In the genomic region with DNA sequence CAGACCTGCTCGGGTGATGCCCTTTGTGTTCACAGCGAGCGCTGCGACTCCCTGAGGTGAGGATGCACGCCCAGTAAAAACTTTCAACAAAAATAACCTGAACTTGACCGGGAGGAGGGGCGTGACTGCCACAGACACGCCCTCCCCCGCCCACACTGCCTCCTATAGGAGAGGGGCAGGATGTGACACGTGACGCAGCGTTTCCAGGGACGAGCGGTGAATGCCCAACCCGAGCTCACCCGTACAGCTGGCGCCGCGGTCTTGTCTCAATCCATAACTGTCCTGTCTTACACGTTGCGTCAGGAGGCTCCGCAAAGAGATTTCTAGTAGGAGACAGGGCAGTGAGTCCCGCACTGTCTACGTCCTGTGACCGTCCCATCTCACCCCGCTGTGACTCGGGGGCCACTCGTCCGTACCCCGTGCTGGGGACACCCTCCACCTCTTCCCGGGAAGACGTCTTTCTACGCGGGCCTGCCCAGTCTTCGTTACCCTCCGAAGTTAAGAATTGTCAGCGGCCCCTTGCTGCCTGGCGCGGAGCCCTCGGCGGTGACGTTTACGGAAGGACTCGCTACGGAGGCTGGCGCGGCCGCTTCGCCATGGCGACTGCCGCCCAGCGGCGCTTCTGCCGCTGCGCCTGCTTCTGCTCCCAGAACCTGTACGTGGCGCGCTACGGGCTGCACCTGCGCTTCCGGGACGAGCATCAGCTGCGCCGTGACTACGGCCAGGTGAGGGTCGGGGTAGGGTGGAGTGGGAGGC, we compare ENCODE assay signal across 8 mouse cellular contexts. TPM values are rescaled to one million over a fixed set of nuclear protein-coding genes. Genes with fewer than 3 reads are reported as not detected.
DNase-seq lines count a peak whose midpoint lies in the region; ATAC-seq and TF ChIP-seq lines count a peak whose summit lies in the region.

Gene Ogfod2 (plus strand): TSS at position 556 of the 756 bp plus-strand sequence.

- peak within 1 kb of the TSS; percentile 89 for H3K27ac ChIP-seq in CH12.LX (ENCODE audit: insufficient read depth, low read depth)
- peak within 1 kb of the TSS; percentile 32; the same call in 1 of the 2 replicates for H3K27ac ChIP-seq in forebrain, embryonic 11.5 days (ENCODE audit: low read depth, low read length)
- peak within 1 kb of the TSS; percentile 95 for H3K27ac ChIP-seq in heart, embryonic 16.5 days (ENCODE audit: low read length)
- peak within 1 kb of the TSS; percentile 93 for H3K27ac ChIP-seq in liver, embryonic 15.5 days (replicated peaks)
- H3K27ac ChIP-seq in neural tube, embryonic 12.5 days, result peak within 1 kb of the TSS; percentile 69; the same call in 1 of the 2 replicates

- H3K4me1 ChIP-seq in CH12.LX (ENCODE audit: control insufficient read depth in 1 of 2, insufficient read depth in 2 of 2), result peaks cover 6 to 25% of the 10 kb centered on the region in 2 experiments
- H3K4me1 ChIP-seq in forebrain, embryonic 11.5 days (replicated peaks; ENCODE audit: control insufficient read depth, insufficient read depth, low read length), result peaks cover 13% of the 10 kb centered on the region
- H3K4me1 ChIP-seq in heart, embryonic 16.5 days (ENCODE audit: control insufficient read depth, insufficient read depth, low read length), result peaks cover 21% of the 10 kb centered on the region
- H3K4me1 ChIP-seq in liver, embryonic 15.5 days (replicated peaks), result peaks cover 52% of the 10 kb centered on the region
- peaks cover 32% of the 10 kb centered on the region for H3K4me1 ChIP-seq in neural tube, embryonic 12.5 days

- peak within 1 kb of the TSS; percentile 81 for H3K4me2 ChIP-seq in CH12.LX (ENCODE audit: insufficient read depth, low read depth, poor library complexity, severe bottlenecking)
- H3K4me2 ChIP-seq in forebrain, embryonic 11.5 days (ENCODE audit: low read depth, low read length, severe bottlenecking), result peak within 1 kb of the TSS; percentile 88
- peak within 1 kb of the TSS; percentile 97 for H3K4me2 ChIP-seq in heart, embryonic 16.5 days (ENCODE audit: low read depth, low read length)
- peak within 1 kb of the TSS; percentile 95 for H3K4me2 ChIP-seq in liver, embryonic 15.5 days
- peak within 1 kb of the TSS; percentile 83 for H3K4me2 ChIP-seq in neural tube, embryonic 12.5 days (replicated peaks)

- peak; percentile 66 for TF ChIP-seq POLR2A in CH12.LX (IDR thresholded peaks at IDR 0.05; ENCODE audit: low read depth, low read length)

- under 1% methylated on average over 66 of the region's 66 CpGs for WGBS in forebrain, embryonic 11.5 days
- WGBS in heart, embryonic 16.5 days, result under 1% methylated on average over 66 of the region's 66 CpGs
- WGBS in liver, embryonic 15.5 days (ENCODE audit: insufficient replicate concordance), result under 1% methylated on average over 66 of the region's 66 CpGs
- under 1% methylated on average over 66 of the region's 66 CpGs for WGBS in neural tube, embryonic 12.5 days

- dilution Hi-C loops in CH12.LX (cut with MboI; ENCODE audit: extremely low pct_ligation_motif_present, extremely low pct_unique_long_range_greater_than_20kb, low sequenced_read_pairs), result no loop called here

- TF ChIP-seq CTCF in CH12.LX (conservative IDR thresholded peaks at IDR 0.05 in 1 of 2, IDR thresholded peaks at IDR 0.05 in 1 of 2; ENCODE audit: low read depth in 2 of 2, low read length in 2 of 2), result peak in 1 of 2 experiments; percentile 65; a peak in 2 of 4 replicates

- H3K9ac ChIP-seq in CH12.LX (ENCODE audit: insufficient read depth, low read depth), result peak within 1 kb of the TSS; percentile 81
- peak within 1 kb of the TSS; percentile 77 for H3K9ac ChIP-seq in forebrain, embryonic 11.5 days (ENCODE audit: low read length)
- H3K9ac ChIP-seq in heart, embryonic 16.5 days (ENCODE audit: low read length), result peak within 1 kb of the TSS; percentile 95
- peak within 1 kb of the TSS; percentile 77 for H3K9ac ChIP-seq in liver, embryonic 15.5 days
- peak within 1 kb of the TSS; percentile 70 for H3K9ac ChIP-seq in neural tube, embryonic 12.5 days

- peaks cover 8% of the 10 kb centered on the region for H3K79me2 ChIP-seq in CH12.LX (replicated peaks; ENCODE audit: control insufficient read depth, extremely low read depth, insufficient read depth, poor library complexity, severe bottlenecking)

- H3K9me3 ChIP-seq in CH12.LX (replicated peaks; ENCODE audit: low read length), result no peaks in the 10 kb centered on the region
- H3K9me3 ChIP-seq in forebrain, embryonic 11.5 days (ENCODE audit: control insufficient read depth, low read length), result no peaks in the 10 kb centered on the region
- no peaks in the 10 kb centered on the region for H3K9me3 ChIP-seq in heart, embryonic 16.5 days (replicated peaks; ENCODE audit: control insufficient read depth, low read length)
- no peaks in the 10 kb centered on the region for H3K9me3 ChIP-seq in liver, embryonic 15.5 days (replicated peaks)
- H3K9me3 ChIP-seq in neural tube, embryonic 12.5 days, result no peaks in the 10 kb centered on the region

- in situ Hi-C loops in CH12.LX (cut with MboI; ENCODE audit: low pct_ligation_motif_present, low pct_unique_long_range_greater_than_20kb, low sequenced_read_pairs), result no loop called here

- no peak; the same call in none of the 2 replicates for TF ChIP-seq RAD21 in CH12.LX (IDR thresholded peaks at IDR 0.05; ENCODE audit: low read depth, low read length)

- H3K27me3 ChIP-seq in CH12.LX (replicated peaks), result no peaks in the 10 kb centered on the region
- H3K27me3 ChIP-seq in forebrain, embryonic 11.5 days (ENCODE audit: control insufficient read depth, insufficient read depth, low read length), result no peaks in the 10 kb centered on the region
- H3K27me3 ChIP-seq in heart, embryonic 16.5 days (ENCODE audit: control insufficient read depth, insufficient read depth, low read length), result no peaks in the 10 kb centered on the region
- H3K27me3 ChIP-seq in liver, embryonic 15.5 days, result no peaks in the 10 kb centered on the region
- H3K27me3 ChIP-seq in neural tube, embryonic 12.5 days (replicated peaks), result no peaks in the 10 kb centered on the region

- DNase-seq in CH12.LX (ENCODE audit: extremely low read depth), result peak; percentile 97
- DNase-seq in c-Kit-positive CD71-positive TER-119-negative erythroid progenitor cells, embryonic 14.5 days (ENCODE audit: low read depth), result peak; percentile 91
- DNase-seq in forebrain, embryonic 11.5 days (ENCODE audit: low spot score), result peak; percentile 98
- DNase-seq in kidney, postnatal 36 days, result peak; percentile 97
- DNase-seq in telencephalon, adult 2 months (ENCODE audit: low read depth, low spot score), result peak; percentile 97

- peak; percentile 96 for ATAC-seq in forebrain, embryonic 11.5 days (replicated peaks; ENCODE audit: low FRiP score)
- ATAC-seq in heart, embryonic 16.5 days (replicated peaks; ENCODE audit: extremely low read depth, insufficient read depth, low FRiP score), result peak; percentile 97
- ATAC-seq in liver, embryonic 15.5 days (ENCODE audit: insufficient read depth), result peak; percentile 96
- ATAC-seq in neural tube, embryonic 12.5 days (ENCODE audit: low FRiP score, low read depth), result peak; percentile 95

- H3K4me3 ChIP-seq in CH12.LX (replicated peaks in 1 of 3; ENCODE audit: low read depth in 2 of 3, low read length in 2 of 3, poor library complexity in 1 of 3), result peak within 1 kb of the TSS; percentile 88 to 99 (median 96)
- H3K4me3 ChIP-seq in forebrain, embryonic 11.5 days (ENCODE audit: low read depth, low read length), result peak within 1 kb of the TSS; percentile 86
- peak within 1 kb of the TSS; percentile 96 for H3K4me3 ChIP-seq in heart, embryonic 16.5 days (ENCODE audit: low read length)
- H3K4me3 ChIP-seq in liver, embryonic 15.5 days (replicated peaks), result peak within 1 kb of the TSS; percentile 83
- H3K4me3 ChIP-seq in neural tube, embryonic 12.5 days, result peak within 1 kb of the TSS; percentile 77

- TF ChIP-seq EP300 in CH12.LX (IDR thresholded peaks at IDR 0.05; ENCODE audit: low read length), result no peak

- H3K36me3 ChIP-seq in CH12.LX (replicated peaks in 1 of 2; ENCODE audit: control insufficient read depth in 1 of 2, insufficient read depth in 1 of 2, low read length in 1 of 2), result peaks cover 14 to 22% of the 10 kb centered on the region in 2 experiments
- no peaks in the 10 kb centered on the region for H3K36me3 ChIP-seq in forebrain, embryonic 11.5 days (ENCODE audit: control insufficient read depth, insufficient read depth, low read length)
- H3K36me3 ChIP-seq in heart, embryonic 16.5 days (ENCODE audit: control insufficient read depth, insufficient read depth), result peaks cover 9% of the 10 kb centered on the region; the same call in 1 of the 2 replicates
- 0 out of 2 replicates have a peak, but pooled peaks cover 6% of the 10 kb centered on the region for H3K36me3 ChIP-seq in liver, embryonic 15.5 days (replicated peaks)
- no peaks in the 10 kb centered on the region for H3K36me3 ChIP-seq in neural tube, embryonic 12.5 days

TF ChIP-seq in CH12.LX, 34 proteins besides CTCF, POLR2A, EP300 and RAD21 (continues in another document):
- peak; percentile 46; the same call in 1 of the 2 replicates for TF ChIP-seq KAT2A (IDR thresholded peaks at IDR 0.05; ENCODE audit: insufficient replicate concordance, low read length)
- no peak; the same call in 1 of the 2 replicates for TF ChIP-seq POLR2AphosphoS2 (IDR thresholded peaks at IDR 0.05; ENCODE audit: low read depth, low read length)
- no peak for TF ChIP-seq JUND (conservative IDR thresholded peaks at IDR 0.05; ENCODE audit: low read depth, low read length)
- TF ChIP-seq E2F4 (IDR thresholded peaks at IDR 0.05; ENCODE audit: insufficient replicate concordance, low read depth, low read length), result peak; percentile 74; the same call in 1 of the 2 replicates
- TF ChIP-seq MYC (IDR thresholded peaks at IDR 0.05; ENCODE audit: low read depth, low read length), result peak; percentile 15; the same call in 1 of the 2 replicates
- TF ChIP-seq SMC3 (IDR thresholded peaks at IDR 0.05; ENCODE audit: low read depth, low read length), result peak; percentile 33; the same call in 1 of the 2 replicates
- 0 out of 2 replicates have a peak, but pooled peaks have one; percentile 10 for TF ChIP-seq MAFK (IDR thresholded peaks at IDR 0.05; ENCODE audit: insufficient replicate concordance, low read length)
- no peak for TF ChIP-seq GABPA (IDR thresholded peaks at IDR 0.05; ENCODE audit: insufficient replicate concordance, low read depth, low read length)
- peak; percentile 94 for TF ChIP-seq USF2 (conservative IDR thresholded peaks at IDR 0.05; ENCODE audit: low read depth, low read length)
- TF ChIP-seq TBP (conservative IDR thresholded peaks at IDR 0.05; ENCODE audit: low read depth, low read length), result peak; percentile 55; the same call in 1 of the 2 replicates
- TF ChIP-seq NELFE (IDR thresholded peaks at IDR 0.05; ENCODE audit: low read depth, low read length), result peak; percentile 78

RNA-seq across cellular contexts. Expression of gene Ogfod2, which starts in this region (rescaled TPM):
- total RNA-seq in CH12.LX (2012; rRNA removed) (24.9 and 25.5 TPM in 2 replicates), CH12.LX (2014; rRNA removed) (19.3 and 20.0 TPM in 2 replicates)
- polyA plus RNA-seq in CH12.LX (2012; ENCODE audit: insufficient read length, low read depth), result 19.6 and 24.0 TPM in 2 replicates
- polyA plus RNA-seq in forebrain, embryonic 11.5 days (2014; fragmentation: Nextera tagmentation; extraction: Ambion mirVana), result 14.5 and 15.8 TPM in 2 replicates
- 21.3 and 24.2 TPM in 2 replicates for polyA plus RNA-seq in heart, embryonic 16.5 days (2015; fragmentation: Nextera tagmentation; extraction: Ambion mirVana)
- 14.2 and 15.2 TPM in 2 replicates for polyA plus RNA-seq in liver, embryonic 15.5 days (2015; fragmentation: Nextera tagmentation; extraction: Ambion mirVana)
- polyA plus RNA-seq in neural tube, embryonic 12.5 days (2016; fragmentation: Nextera tagmentation; extraction: Ambion mirVana), result 28.1 and 28.8 TPM in 2 replicates

Comparison
In these comparisons a context has a peak if more than half of its experiments do, and no peak if none do; other contexts are left out.
1. Peak in every context shown above with its lines: DNase-seq, ATAC-seq, H3K4me3 ChIP-seq and H3K27ac ChIP-seq.
2. H3K27ac ChIP-seq: peak in every context shown above with its lines; median percentile 95 in heart, embryonic 16.5 days; 93 in liver, embryonic 15.5 days; 89 in CH12.LX; 69 in neural tube, embryonic 12.5 days; 32 in forebrain, embryonic 11.5 days.